Mouse (Mus musculus) Patski (cell line): ENCODE results near the gene Mical2. TPM values are rescaled to one million over a fixed set of nuclear protein-coding genes. Genes with fewer than 3 reads are reported as not detected.
A peak's percentile ranks its signal among the peaks of the same experiment; 100 is the strongest.

ENCODE experiments used
- ATAC-seq: fragments of 100-300 bp; one replicate; pipeline ENCODE4 v1.8.0; 2021
- CTCF ChIA-PET: fragments of 350-600 bp; sonication (Branson Sonifier 250); formaldehyde crosslinking; loops from one replicate; lab custom pipeline; 2022; ENCODE audit warnings: inconsistent platforms; lab: Charles Lee
- POLR2A ChIA-PET: fragments of 350-600 bp; sonication (Branson Sonifier 250); formaldehyde crosslinking; loops from one replicate; lab custom pipeline; 2022; ENCODE audit warnings: antibody characterized with exemption, inconsistent platforms; lab: Charles Lee
- DNase-seq: peaks from one replicate; pipeline ENCODE4 v3.0.0-alpha.2; 2011; ENCODE audit warnings: low read depth, low spot score
- H3K27me3 ChIP-seq: fragments of 371-371 bp; one replicate; pipeline ENCODE4 v1.5.1; 2021
- CTCF ChIP-seq: fragments of 100-300 bp; IDR thresholded peaks from one replicate; pipeline ENCODE4 v1.5.1; 2021
- in situ Hi-C: fragments of 300-500 bp; cut with MboI; formaldehyde crosslinking; loops from 3 replicates; pipeline ENCODE4 v1.11.1; 2018; ENCODE audit warnings: low pct_unique_long_range_greater_than_20kb, mixed read lengths
- polyA plus RNA-seq: library from polyadenylated mRNA; unstranded; gene quantifications from one replicate; pipeline ENCODE4 v1.2.3, GENCODE M21; 2021

The Mical2 gene
- polyA plus RNA-seq, 1 experiment from 2014 or later: 50.7 TPM

GRCm38 (mm10) chr7:112332426-112332825 lies 106.8 kb downstream of the Mical2 start:
- TF ChIP-seq CTCF: no peak
- POLR2A ChIA-PET: interaction anchor here (1.2 kb wide), 1 partner anchor 105 kb away, joined by 3 read pairs; no protein-coding TSS in a partner anchor
- in situ Hi-C loops: no loop called here
- ATAC-seq (peak; percentile 21), DNase-seq (no peak)
- CTCF ChIA-PET: interaction anchor here (0.9 to 1.1 kb wide), 2 partner anchors 39 to 119 kb away, joined by 3 read pairs; no protein-coding TSS in a partner anchor
- no peaks in the 10 kb centered on the region for H3K27me3 ChIP-seq

GRCm38 (mm10) chr7:112333404-112333803 lies 107.7 kb downstream of the Mical2 start:
- DNase-seq (no peak), ATAC-seq (no peak)
- H3K27me3 ChIP-seq: no peaks in the 10 kb centered on the region
- in situ Hi-C loops: no loop called here
- POLR2A ChIA-PET: no interaction called here
- CTCF ChIA-PET: interaction anchor here (0.9 kb wide), 1 partner anchor 38 kb away, joined by 3 read pairs; no protein-coding TSS in a partner anchor
- TF ChIP-seq CTCF: no peak

GRCm38 (mm10) chr7:112336213-112336631 lies 110.6 kb downstream of the Mical2 start:
- H3K27me3 ChIP-seq: no peaks in the 10 kb centered on the region
- DNase-seq: no peak
- ChIA-PET POLR2A (interaction anchor here (1.3 kb wide), 1 partner anchor 14 kb away, joined by 3 read pairs; no protein-coding TSS in a partner anchor), CTCF (interaction anchor here (1.1 to 1.3 kb wide), 2 partner anchors 20 to 123 kb away, joined by 3 read pairs; no protein-coding TSS in a partner anchor)
- ATAC-seq: no peak
- no peak for TF ChIP-seq CTCF
- in situ Hi-C loops: no loop called here

- no peak for ATAC-seq
- in situ Hi-C loops: no loop called here
- no peak for TF ChIP-seq CTCF
- DNase-seq: no peak
- CTCF ChIA-PET: interaction anchor here (1.2 kb wide), 1 partner anchor 124 kb away, joined by 3 read pairs; no protein-coding TSS in a partner anchor
- POLR2A ChIA-PET: interaction anchor here (1.3 kb wide), 1 partner anchor 13 kb away, joined by 3 read pairs; no protein-coding TSS in a partner anchor
- no peaks in the 10 kb centered on the region for H3K27me3 ChIP-seq
These were observed 111.1 kb downstream of the Mical2 start for GRCm38 (mm10) chr7:112336769-112337168.

- TF ChIP-seq CTCF: no peak
- ATAC-seq (no peak), DNase-seq (no peak)
- POLR2A ChIA-PET: no interaction called here
- CTCF ChIA-PET: no interaction called here
- in situ Hi-C loops: no loop called here
- H3K27me3 ChIP-seq: no peaks in the 10 kb centered on the region
These were observed 112.1 kb downstream of the Mical2 start for GRCm38 (mm10) chr7:112337736-112338135.

- ChIA-PET POLR2A (interaction anchor here (0.6 kb wide), 2 partner anchors 71 to 114 kb away, joined by 3 read pairs; no protein-coding TSS in a partner anchor), CTCF (interaction anchor here (0.8 to 1.7 kb wide), 3 partner anchors 12 to 160 kb away, joined by 3 to 11 read pairs (median 3); no protein-coding TSS in a partner anchor)
- TF ChIP-seq CTCF: no peak
- ATAC-seq: no peak
- no peak for DNase-seq
- in situ Hi-C loops: no loop called here
- no peaks in the 10 kb centered on the region for H3K27me3 ChIP-seq
These were observed 115.4 kb downstream of the Mical2 start for GRCm38 (mm10) chr7:112341052-112341451.

- DNase-seq (no peak), ATAC-seq (no peak)
- in situ Hi-C loops: no loop called here
- no peak for TF ChIP-seq CTCF
- CTCF ChIA-PET: no interaction called here
- H3K27me3 ChIP-seq: no peaks in the 10 kb centered on the region
- POLR2A ChIA-PET: no interaction called here
These were observed 120.0 kb downstream of the Mical2 start for GRCm38 (mm10) chr7:112345687-112346086.

GRCm38 (mm10) chr7:112351541-112351940 lies 125.9 kb downstream of the Mical2 start:
- H3K27me3 ChIP-seq: no peaks in the 10 kb centered on the region
- DNase-seq (no peak), ATAC-seq (no peak)
- no peak for TF ChIP-seq CTCF
- CTCF ChIA-PET: interaction anchor here (0.8 to 1.8 kb wide), 4 partner anchors 9 to 171 kb away, joined by 3 to 5 read pairs (median 4); no protein-coding TSS in a partner anchor
- POLR2A ChIA-PET: interaction anchor here (1.4 kb wide), 1 partner anchor 9 kb away, joined by 5 read pairs; no protein-coding TSS in a partner anchor
- in situ Hi-C loops: loop anchor here (25.0 kb wide), 1 partner anchor 564 kb away; the partner anchor contains the start of gene Galnt18

GRCm38 (mm10) chr7:112352005-112352404 lies 126.3 kb downstream of the Mical2 start:
- no peaks in the 10 kb centered on the region for H3K27me3 ChIP-seq
- TF ChIP-seq CTCF: no peak
- CTCF ChIA-PET: interaction anchor here (0.8 to 1.8 kb wide), 4 partner anchors 9 to 172 kb away, joined by 3 to 5 read pairs (median 4); no protein-coding TSS in a partner anchor
- POLR2A ChIA-PET: interaction anchor here (1.4 kb wide), 1 partner anchor 9 kb away, joined by 5 read pairs; no protein-coding TSS in a partner anchor
- ATAC-seq (no peak), DNase-seq (no peak)
- in situ Hi-C loops: loop anchor here (25.0 kb wide), 1 partner anchor 565 kb away; the partner anchor contains the start of gene Galnt18

- POLR2A ChIA-PET: no interaction called here
- ATAC-seq: no peak
- no peak for DNase-seq
- no peaks in the 10 kb centered on the region for H3K27me3 ChIP-seq
- TF ChIP-seq CTCF: no peak
- CTCF ChIA-PET: interaction anchor here (1.8 kb wide), 1 partner anchor 10 kb away, joined by 4 read pairs; no protein-coding TSS in a partner anchor
- in situ Hi-C loops: loop anchor here (25.0 kb wide), 1 partner anchor 566 kb away; the partner anchor contains the start of gene Galnt18
These were observed 127.4 kb downstream of the Mical2 start for GRCm38 (mm10) chr7:112353011-112353410.

GRCm38 (mm10) chr7:112353939-112354338 lies 128.3 kb downstream of the Mical2 start:
- in situ Hi-C loops: loop anchor here (25.0 kb wide), 1 partner anchor 567 kb away; the partner anchor contains the start of gene Galnt18
- H3K27me3 ChIP-seq: no peaks in the 10 kb centered on the region
- ATAC-seq (no peak), DNase-seq (no peak)
- ChIA-PET POLR2A (no interaction called here), CTCF (no interaction called here)
- no peak for TF ChIP-seq CTCF
